Mouse (Mus musculus) midbrain, embryonic 10.5 days (tissue): ENCODE measurements around the gene Slc26a3. TPM values are rescaled to one million over a fixed set of nuclear protein-coding genes. Genes with fewer than 3 reads are reported as not detected.

ENCODE experiments used
- DNase-seq: peaks from one replicate; pipeline ENCODE4 v3.0.0-alpha.2; 2017; ENCODE audit warnings: low spot score
- H3K27ac ChIP-seq: fragments of 300-500 bp; sonication (generic); replicated peaks from 2 replicates; pipeline ENCODE4 v1.5.1; 2016; ENCODE audit warnings: mild to moderate bottlenecking
- H3K27me3 ChIP-seq: fragments of 300-500 bp; sonication (generic); 2 replicates; pipeline ENCODE4 v1.6.1; 2016; ENCODE audit warnings: low read depth, mild to moderate bottlenecking; ENCODE audit not compliant: poor library complexity, severe bottlenecking
- H3K36me3 ChIP-seq: fragments of 300-500 bp; sonication (generic); 2 replicates; pipeline ENCODE4 v1.6.1; 2016; ENCODE audit warnings: mild to moderate bottlenecking, moderate library complexity
- H3K4me1 ChIP-seq: fragments of 300-500 bp; sonication (generic); 2 replicates; pipeline ENCODE4 v1.6.1; 2016
- H3K4me3 ChIP-seq: fragments of 300-500 bp; sonication (generic); 2 replicates; pipeline ENCODE4 v1.5.1; 2016; ENCODE audit warnings: mild to moderate bottlenecking, moderate library complexity
- H3K9me3 ChIP-seq: fragments of 300-500 bp; sonication (generic); replicated peaks from 2 replicates; pipeline ENCODE4 v1.6.1; 2016; ENCODE audit warnings: mild to moderate bottlenecking
- WGBS: fragments of 180-500 bp; shearing (Covaris S2); methylation state at CpG from one replicate; pipeline ENCODE4 v1.1.7; 2016; 5-methylcytosine and 5-hydroxymethylcytosine counted together
- polyA plus RNA-seq: library from polyadenylated mRNA; unstranded; fragments of >200 nt; fragmentation: Nextera tagmentation; extraction: Ambion mirVana; gene quantifications from 2 replicates; pipeline ENCODE4 v1.2.1, GENCODE M21; 2016

Gene Slc26a3
- polyA plus RNA-seq = 0.06 TPM in 1 of 2 replicates, not detected in the other

- H3K27ac ChIP-seq = no peak within 1 kb of the TSS
- WGBS = 91% methylated on average over 3 of the region's 3 CpGs
- no peaks in the 10 kb centered on the region for H3K36me3 ChIP-seq
- DNase-seq = no peak
- H3K4me1 ChIP-seq = no peaks in the 10 kb centered on the region
- H3K27me3 ChIP-seq = no peaks in the 10 kb centered on the region
- H3K4me3 ChIP-seq = no peak within 1 kb of the TSS
- no peaks in the 10 kb centered on the region for H3K9me3 ChIP-seq
These were observed at the start of gene Slc26a3 for GRCm38 (mm10) chr12:31390571-31390970. Gene Slc26a3, plus strand, starts transcription at chr12:31390871.

DNA sequence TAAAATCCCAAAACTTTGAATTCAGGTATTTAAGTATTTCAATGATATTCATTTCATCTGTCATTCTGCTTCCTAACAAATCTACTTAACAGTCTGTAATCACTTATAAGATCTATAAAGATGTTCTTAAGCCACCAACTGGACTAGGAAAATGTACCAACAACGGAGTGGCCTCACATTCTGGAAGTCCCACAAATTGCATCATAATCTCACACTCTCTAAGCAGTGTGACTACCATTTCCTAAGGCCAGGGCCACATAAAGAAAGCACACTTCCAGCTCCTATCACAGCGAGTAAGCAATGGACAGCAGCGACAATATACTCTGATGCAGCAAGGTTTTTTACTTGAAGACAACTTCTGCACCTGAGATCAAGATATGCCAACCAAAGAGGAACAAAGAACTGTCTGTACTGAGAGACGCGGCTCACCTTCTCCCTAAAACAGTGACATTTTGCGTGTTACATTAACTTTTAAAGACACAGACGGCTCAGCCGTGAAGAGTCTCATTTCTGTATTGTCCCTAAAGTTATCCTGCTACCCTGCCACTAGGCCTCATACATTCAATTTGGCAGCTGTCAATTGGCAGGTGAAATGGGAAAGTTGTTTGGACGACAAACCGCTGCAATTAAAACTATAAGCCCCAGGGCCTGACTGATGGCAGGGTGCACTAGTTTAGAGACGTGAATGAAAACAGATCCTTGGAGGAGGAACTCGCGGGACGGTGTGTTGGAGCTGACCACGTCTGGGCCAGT, 40.3 kb upstream of the Slc26a3 start:
- DNase-seq = no peak
- H3K4me1 ChIP-seq = peaks cover 16% of the 10 kb centered on the region
- no peaks in the 10 kb centered on the region for H3K9me3 ChIP-seq
- H3K27ac ChIP-seq = peak overlapping the region; percentile 92
- no peaks in the 10 kb centered on the region for H3K27me3 ChIP-seq
- H3K4me3 ChIP-seq = peak overlapping the region; percentile 97
- H3K36me3 ChIP-seq = peaks cover 29% of the 10 kb centered on the region
- 36% methylated on average over 15 of the region's 15 CpGs for WGBS

GRCm38 (mm10) chr12:31350944-31351928, 39.4 kb upstream of the Slc26a3 start, which contains the start of gene Dld:
Gene Dld, minus strand, starts transcription at chr12:31351453.
- Histone ChIP-seq H3K27ac (peak within 1 kb of the TSS; percentile 92), H3K36me3 (peaks cover 26% of the 10 kb centered on the region), H3K4me1 (peaks cover 16% of the 10 kb centered on the region), H3K27me3 (no peaks in the 10 kb centered on the region), H3K9me3 (peaks cover 6% of the 10 kb centered on the region; the same call in 1 of the 2 replicates), H3K4me3 (peak within 1 kb of the TSS; percentile 97)
- 6% methylated on average over 66 of the region's 66 CpGs for WGBS
- DNase-seq = peak; percentile 96

- 84% methylated on average over 3 of the region's 3 CpGs for WGBS
- Histone ChIP-seq H3K9me3 (no peaks in the 10 kb centered on the region), H3K36me3 (no peaks in the 10 kb centered on the region), H3K27me3 (peaks cover 13% of the 10 kb centered on the region), H3K4me1 (no peaks in the 10 kb centered on the region), H3K4me3 (no peak overlapping the region), H3K27ac (no peak overlapping the region)
- DNase-seq = no peak
These were observed 24.2 kb upstream of the Slc26a3 start for GRCm38 (mm10) chr12:31366428-31366827.

DNA sequence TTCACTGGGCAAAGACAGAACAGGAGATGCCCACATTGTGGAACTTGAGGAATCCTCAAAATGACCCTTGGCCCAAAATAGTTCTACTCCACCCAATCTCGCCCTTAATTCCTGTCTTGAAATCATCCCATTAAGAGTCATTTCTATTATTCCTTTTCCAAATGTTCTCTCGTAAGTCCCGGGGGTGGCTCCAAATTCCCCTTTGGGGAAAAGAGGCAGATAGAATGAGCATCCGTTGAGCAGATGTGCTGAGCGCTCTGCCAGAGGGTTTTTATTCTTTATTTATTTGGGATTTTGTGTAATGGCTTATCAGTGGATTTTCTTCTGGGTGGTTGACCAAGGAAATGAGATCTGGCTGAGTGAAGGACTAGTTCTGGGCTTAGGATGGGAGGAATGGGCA, 22.9 kb upstream of the Slc26a3 start:
- H3K4me3 ChIP-seq = no peak overlapping the region
- H3K4me1 ChIP-seq = 0 out of 2 replicates have a peak, but pooled peaks cover 3% of the 10 kb centered on the region
- no peaks in the 10 kb centered on the region for H3K36me3 ChIP-seq
- H3K27ac ChIP-seq = no peak overlapping the region
- 87% methylated on average over 5 of the region's 5 CpGs for WGBS
- H3K27me3 ChIP-seq = peaks cover 13% of the 10 kb centered on the region
- DNase-seq = no peak
- no peaks in the 10 kb centered on the region for H3K9me3 ChIP-seq

DNA sequence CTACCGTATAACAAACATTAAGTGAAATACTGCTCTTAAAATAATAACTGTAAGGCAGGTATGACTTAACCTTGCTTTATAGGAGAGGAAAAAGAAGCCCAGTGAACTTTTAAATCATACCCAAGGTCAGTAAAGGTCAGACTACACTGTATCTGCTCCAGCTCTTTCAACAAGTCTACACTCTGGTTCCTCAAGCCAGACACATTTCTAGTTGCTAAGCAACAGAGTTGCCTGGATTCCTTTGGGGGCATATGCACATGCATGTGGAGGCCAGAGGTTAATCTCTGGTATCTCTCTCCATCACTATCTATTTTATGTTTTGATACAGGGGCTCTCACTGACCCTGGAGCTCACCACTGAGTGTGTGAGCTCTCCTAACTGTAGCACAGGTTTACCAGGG, 21.6 kb upstream of the Slc26a3 start:
- Histone ChIP-seq H3K27me3 (peaks cover 13% of the 10 kb centered on the region), H3K36me3 (no peaks in the 10 kb centered on the region), H3K27ac (no peak overlapping the region), H3K4me3 (no peak overlapping the region), H3K4me1 (0 out of 2 replicates have a peak, but pooled peaks cover 3% of the 10 kb centered on the region), H3K9me3 (no peaks in the 10 kb centered on the region)
- no peak for DNase-seq
- 97% methylated on average over 1 of the region's 1 CpGs for WGBS

DNA sequence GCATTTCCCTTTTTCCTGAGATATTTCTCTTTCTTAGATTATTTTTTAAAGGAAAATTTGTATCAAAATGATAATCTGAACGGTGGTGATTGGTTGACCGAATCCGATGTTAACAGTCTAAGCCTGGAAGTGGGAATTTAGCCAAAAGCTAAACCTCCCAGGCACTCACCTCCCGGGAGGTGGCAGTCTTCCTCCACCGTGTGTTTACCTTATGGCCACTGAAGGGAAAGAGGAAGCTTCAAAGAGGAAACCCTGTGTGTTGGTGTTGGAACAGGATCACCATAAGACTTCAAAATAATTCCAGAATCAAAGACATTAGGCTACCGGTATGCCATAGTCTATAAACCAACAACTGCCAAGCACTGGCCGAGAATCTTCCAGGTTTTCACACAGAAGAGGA, 21.0 kb upstream of the Slc26a3 start:
- Histone ChIP-seq H3K27ac (no peak overlapping the region), H3K9me3 (no peaks in the 10 kb centered on the region), H3K36me3 (no peaks in the 10 kb centered on the region), H3K4me1 (0 out of 2 replicates have a peak, but pooled peaks cover 4% of the 10 kb centered on the region), H3K27me3 (peaks cover 13% of the 10 kb centered on the region), H3K4me3 (no peak overlapping the region)
- no peak for DNase-seq
- WGBS = 88% methylated on average over 7 of the region's 7 CpGs

DNA sequence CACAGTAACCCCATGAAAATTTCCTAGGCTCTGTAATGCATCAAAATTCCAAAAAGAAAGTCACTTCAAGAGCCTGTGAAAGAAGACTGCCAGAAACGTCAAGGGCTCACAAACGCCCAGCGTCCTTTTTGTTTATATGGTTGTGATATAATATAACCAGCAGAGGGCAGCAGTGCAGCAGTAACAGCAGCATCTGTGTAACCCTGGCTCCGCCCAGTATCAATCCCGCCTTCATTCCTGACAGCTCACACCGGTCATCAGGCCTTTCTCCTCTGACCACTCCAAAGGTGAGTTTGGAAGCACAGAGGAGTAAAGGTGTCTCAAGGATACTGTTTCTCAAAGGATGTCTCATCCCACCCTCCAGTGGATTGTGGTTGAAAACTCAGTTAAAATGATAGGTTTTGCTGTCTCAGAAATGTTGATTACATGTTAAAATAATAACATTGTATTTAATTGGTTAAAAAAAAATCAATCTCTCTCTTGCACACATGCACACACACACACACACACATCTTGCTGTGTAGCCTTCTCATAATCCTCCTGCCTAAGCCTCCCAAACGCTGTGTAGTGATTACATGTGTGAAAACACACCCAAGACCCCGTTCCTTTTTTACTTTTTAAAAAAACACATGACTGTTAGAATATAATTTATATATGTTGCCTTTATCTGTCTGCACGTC, 15.9 kb upstream of the Slc26a3 start:
- no peaks in the 10 kb centered on the region for H3K36me3 ChIP-seq
- no peak overlapping the region for H3K27ac ChIP-seq
- no peak overlapping the region for H3K4me3 ChIP-seq
- WGBS = 45% methylated on average over 9 of the region's 9 CpGs
- H3K9me3 ChIP-seq = no peaks in the 10 kb centered on the region
- H3K4me1 ChIP-seq = peaks cover 12% of the 10 kb centered on the region; the same call in 1 of the 2 replicates
- H3K27me3 ChIP-seq = no peaks in the 10 kb centered on the region; the same call in 1 of the 2 replicates
- peak; percentile 56 for DNase-seq

DNA sequence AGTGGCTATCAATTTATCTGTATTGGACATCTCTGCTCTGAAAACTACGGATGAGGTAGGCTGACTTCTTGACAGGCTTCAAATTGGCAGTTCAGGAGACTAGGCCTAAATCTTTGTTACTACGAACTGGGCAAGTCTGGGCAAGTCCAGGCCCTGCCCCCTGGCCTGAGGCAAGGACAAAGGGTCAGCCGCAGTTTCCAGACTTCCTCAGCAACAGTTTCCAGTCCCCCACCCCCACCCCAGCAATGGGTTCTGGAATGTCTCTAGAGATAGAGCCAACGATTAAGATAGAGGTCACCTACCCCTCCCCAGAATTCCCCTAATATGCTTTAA, 15.4 kb upstream of the Slc26a3 start:
- DNase-seq = no peak
- no peaks in the 10 kb centered on the region; the same call in 1 of the 2 replicates for H3K27me3 ChIP-seq
- no peak overlapping the region for H3K27ac ChIP-seq
- no peak overlapping the region for H3K4me3 ChIP-seq
- WGBS = 82% methylated on average over 4 of the region's 4 CpGs
- H3K36me3 ChIP-seq = no peaks in the 10 kb centered on the region
- H3K9me3 ChIP-seq = no peaks in the 10 kb centered on the region
- peaks cover 12% of the 10 kb centered on the region; the same call in 1 of the 2 replicates for H3K4me1 ChIP-seq

DNA sequence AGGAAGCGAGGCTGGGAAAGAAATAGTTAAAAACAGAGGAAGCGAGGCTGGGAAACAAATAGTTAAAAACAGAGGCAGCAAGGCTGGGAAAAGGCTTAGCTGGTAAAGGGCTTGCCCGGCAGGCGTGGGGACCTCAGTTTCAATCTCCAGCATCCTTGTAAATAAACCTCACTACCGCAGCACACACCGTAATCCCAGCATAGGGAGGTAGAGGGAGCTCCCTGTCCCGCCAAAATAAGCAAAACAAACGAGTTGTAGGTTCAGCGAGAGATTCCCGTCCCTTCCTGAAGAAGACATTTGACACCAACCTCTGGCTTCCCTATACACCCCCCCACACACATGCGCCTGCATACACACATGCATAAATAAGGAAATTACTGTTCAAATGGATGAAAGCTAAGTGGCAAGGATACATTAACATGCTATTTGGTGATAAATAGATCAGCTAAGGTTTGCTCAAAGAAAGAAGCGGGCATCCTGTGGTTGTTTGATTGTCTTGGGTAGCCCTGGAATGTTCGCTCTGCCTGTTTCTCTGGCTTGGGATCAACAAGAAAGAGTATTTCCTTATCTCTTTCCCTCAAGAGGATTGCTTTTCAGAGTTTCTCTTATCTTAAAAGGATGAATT, 14.2 kb upstream of the Slc26a3 start:
- 21% methylated on average over 13 of the region's 13 CpGs for WGBS
- Histone ChIP-seq H3K36me3 (no peaks in the 10 kb centered on the region), H3K9me3 (no peaks in the 10 kb centered on the region), H3K27me3 (no peaks in the 10 kb centered on the region; the same call in 1 of the 2 replicates), H3K4me3 (peak overlapping the region; percentile 43), H3K4me1 (peaks cover 12% of the 10 kb centered on the region; the same call in 1 of the 2 replicates), H3K27ac (0 out of 2 replicates have a peak overlapping the region, but pooled peaks have one; percentile 9)
- peak; percentile 34 for DNase-seq

GRCm38 (mm10) chr12:31377241-31377640, 13.4 kb upstream of the Slc26a3 start:
- Histone ChIP-seq H3K36me3 (no peaks in the 10 kb centered on the region), H3K27me3 (no peaks in the 10 kb centered on the region; the same call in 1 of the 2 replicates), H3K9me3 (no peaks in the 10 kb centered on the region), H3K27ac (no peak overlapping the region), H3K4me3 (no peak overlapping the region), H3K4me1 (peaks cover 9% of the 10 kb centered on the region; the same call in 1 of the 2 replicates)
- DNase-seq = no peak
- 86% methylated on average over 11 of the region's 11 CpGs for WGBS

GRCm38 (mm10) chr12:31380878-31381277, 9.8 kb upstream of the Slc26a3 start:
- no peak for DNase-seq
- H3K27ac ChIP-seq = no peak overlapping the region
- no peaks in the 10 kb centered on the region; the same call in 1 of the 2 replicates for H3K27me3 ChIP-seq
- no peaks in the 10 kb centered on the region for H3K9me3 ChIP-seq
- no peaks in the 10 kb centered on the region for H3K36me3 ChIP-seq
- peaks cover 7% of the 10 kb centered on the region; the same call in 1 of the 2 replicates for H3K4me1 ChIP-seq
- H3K4me3 ChIP-seq = no peak overlapping the region
- 53% methylated on average over 2 of the region's 2 CpGs for WGBS
